Mouse (Mus musculus) ovary, postnatal 14 days (tissue): ENCODE results near the gene Itga9.

ENCODE experiments used
- DNase-seq: peaks from one replicate; pipeline ENCODE4 v3.0.0; 2022; ENCODE audit warnings: low spot score

Itga9 gene

DNA sequence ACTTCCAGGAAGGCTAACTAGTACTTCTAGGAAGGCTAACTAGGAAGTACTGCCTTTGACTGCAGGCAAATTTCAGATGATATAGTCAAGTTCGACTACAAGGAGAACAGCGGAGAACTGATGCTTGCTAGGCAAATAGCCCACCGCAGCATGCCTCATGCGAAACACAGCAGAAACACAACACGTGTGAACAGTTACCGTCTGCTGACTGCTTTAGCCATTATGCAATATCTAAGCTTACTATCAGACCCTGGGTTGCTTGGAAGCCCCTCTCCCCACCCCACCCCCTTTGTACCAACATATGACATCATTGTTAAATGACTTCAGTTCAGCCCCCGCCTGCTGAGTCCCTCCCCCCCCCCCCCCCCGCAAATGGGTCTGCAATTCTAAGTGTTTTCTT is 123.7 kb downstream of the Itga9 start:
- no peak for DNase-seq

DNA sequence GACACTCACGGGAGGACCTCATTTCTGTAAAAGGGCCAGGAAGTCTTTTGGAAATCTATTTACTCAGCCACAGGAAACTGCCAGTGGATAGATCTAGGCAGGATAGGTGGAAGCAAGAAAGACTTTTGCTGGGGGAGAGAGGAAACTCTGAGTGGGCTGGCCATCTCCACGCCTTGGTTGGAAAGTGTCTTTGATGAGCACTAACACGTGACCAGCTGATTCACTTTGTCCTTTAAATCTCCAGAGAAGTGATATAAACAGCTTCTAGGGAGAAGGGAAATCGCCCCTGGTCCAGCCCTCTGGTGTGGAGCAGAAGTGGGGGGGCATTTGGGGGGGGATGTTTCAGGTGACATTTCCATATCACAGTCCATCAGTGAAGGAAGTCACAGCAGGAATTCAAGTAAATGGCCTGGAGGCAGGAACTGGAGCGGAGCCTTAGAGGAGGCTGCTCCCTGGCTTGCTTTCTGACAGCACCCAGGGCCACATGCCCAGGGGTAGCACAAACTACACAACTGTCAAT is 124.4 kb downstream of the Itga9 start:
- no peak for DNase-seq

GRCm38 (mm10) chr9:118731650-118732049 is 125.2 kb downstream of the Itga9 start:
- no peak for DNase-seq

DNA sequence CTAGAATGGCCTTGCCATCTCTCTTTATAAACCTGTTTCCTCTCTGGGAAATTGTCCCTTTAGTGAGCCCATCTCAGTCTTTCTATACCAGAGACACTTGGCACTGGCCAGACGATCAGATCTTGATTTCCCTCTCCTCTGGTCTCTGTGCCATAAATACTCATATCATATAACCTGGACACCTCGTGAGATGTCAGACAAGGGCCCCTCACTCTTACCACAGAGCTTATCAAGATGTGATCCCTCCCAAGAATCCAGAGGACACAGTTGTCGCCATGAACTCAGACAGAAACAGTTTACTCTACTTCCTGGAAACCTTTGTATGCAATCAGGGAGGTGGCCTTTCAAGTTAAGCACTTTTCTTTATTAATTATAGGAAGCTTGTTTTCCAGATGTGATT is 127.1 kb downstream of the Itga9 start:
- no peak for DNase-seq

GRCm38 (mm10) chr9:118737124-118737523 is 130.6 kb downstream of the Itga9 start:
- DNase-seq: no peak

GRCm38 (mm10) chr9:118737601-118738137 is 131.2 kb downstream of the Itga9 start:
- DNase-seq: peak; percentile 50

DNA sequence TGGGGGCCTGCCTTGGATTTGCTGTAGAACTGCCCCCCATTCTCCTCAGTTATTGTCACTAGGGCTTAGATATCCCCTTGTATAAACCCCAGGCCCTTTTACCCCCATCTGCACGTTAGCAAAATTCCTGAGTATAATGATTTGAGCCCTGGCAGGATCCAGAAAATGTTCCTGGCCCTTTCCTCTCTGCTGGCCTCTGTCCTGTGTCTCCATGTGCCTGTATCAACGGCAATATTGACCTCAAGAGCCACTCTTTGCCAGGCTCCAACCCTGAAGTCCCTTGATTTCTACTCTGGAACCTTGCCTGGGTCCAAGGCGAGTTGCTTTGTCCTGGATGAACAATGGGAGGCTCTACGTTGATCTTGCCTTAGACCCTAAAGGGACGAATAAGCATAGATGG is 131.8 kb downstream of the Itga9 start:
- DNase-seq: no peak

DNA sequence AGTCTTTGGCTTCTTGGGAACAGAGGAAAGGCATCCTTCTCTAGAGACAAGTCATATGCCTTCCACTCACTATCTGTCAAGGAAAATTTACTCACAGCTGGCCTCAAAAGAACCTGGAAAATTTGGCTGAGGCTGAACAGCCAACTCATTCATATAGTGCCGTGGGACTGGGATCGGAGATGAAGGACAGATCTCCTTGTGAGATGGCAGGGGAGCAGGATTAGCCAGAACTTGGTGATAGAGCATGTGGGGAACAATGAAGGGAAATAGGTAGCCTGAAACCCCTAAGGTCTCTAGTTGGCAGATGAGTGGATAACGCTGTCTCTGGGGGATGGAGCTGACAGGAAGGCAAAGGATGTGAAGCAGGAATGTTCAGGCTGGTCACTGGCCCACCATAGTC is 132.6 kb downstream of the Itga9 start:
- DNase-seq: no peak

GRCm38 (mm10) chr9:118739659-118740058 is 133.2 kb downstream of the Itga9 start:
- no peak for DNase-seq

GRCm38 (mm10) chr9:118741268-118741667 is 134.8 kb downstream of the Itga9 start:
- DNase-seq: no peak

- DNase-seq: no peak
These were observed 143.0 kb downstream of the Itga9 start for GRCm38 (mm10) chr9:118749335-118749949.

DNA sequence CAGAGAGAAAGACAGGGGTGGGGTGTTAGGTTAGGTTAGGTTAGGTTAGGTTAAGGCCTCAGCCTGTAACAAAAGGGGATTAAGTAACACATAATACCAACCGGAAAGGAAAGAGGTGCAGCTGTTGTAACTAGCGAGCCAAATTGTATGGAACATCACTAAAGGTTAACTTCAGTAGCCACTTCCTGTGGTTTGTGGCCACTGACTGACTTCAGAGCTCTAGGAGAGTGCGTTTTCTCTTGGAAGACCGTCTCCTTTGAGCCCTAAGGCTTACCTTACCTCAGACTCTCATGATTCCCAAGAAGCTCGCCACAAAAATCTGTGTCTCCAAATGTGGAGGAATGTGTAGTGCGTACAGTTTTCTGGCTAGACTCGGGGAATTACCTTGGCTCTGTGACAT is 144.3 kb downstream of the Itga9 start:
- DNase-seq: no peak

DNA sequence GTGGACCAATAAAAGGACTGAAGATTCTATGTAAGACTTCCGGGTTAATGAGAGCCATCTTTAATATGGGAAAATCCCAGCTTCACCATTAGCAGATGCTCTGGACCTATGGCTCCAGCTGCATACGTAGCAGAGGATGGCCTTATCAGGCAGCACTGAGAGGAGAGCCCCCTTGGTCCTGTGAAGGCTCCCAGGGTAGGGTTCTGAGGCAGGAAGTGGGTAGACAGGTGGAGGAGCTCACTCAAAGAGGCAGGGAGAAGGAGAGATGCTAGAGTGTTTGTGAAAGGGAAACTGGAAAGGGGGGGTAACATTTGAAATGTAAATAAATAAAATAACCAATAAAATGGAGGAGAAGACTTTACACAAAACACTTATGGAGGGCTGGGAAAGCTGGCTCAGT is 145.9 kb downstream of the Itga9 start:
- DNase-seq: no peak

DNA sequence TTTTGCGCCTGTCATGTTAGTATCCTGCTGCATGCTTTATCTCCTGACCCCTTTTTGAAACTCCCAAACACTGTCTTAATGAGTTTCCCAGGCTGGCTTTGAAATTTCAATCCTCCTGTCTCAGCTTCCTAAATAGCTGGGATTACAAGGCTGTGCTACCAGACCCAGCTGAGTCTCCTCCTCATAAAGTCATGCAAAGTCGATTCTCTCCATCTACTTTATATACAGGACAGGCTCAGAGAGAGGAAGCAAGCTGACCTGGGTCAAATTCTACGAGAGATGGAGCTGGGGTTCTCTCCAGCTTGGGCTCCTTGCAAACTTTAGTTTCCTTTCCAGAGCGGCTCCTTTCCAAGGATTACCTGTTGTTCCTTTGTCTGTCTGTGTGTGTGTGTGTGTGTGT is 153.0 kb downstream of the Itga9 start:
- DNase-seq: no peak

DNA sequence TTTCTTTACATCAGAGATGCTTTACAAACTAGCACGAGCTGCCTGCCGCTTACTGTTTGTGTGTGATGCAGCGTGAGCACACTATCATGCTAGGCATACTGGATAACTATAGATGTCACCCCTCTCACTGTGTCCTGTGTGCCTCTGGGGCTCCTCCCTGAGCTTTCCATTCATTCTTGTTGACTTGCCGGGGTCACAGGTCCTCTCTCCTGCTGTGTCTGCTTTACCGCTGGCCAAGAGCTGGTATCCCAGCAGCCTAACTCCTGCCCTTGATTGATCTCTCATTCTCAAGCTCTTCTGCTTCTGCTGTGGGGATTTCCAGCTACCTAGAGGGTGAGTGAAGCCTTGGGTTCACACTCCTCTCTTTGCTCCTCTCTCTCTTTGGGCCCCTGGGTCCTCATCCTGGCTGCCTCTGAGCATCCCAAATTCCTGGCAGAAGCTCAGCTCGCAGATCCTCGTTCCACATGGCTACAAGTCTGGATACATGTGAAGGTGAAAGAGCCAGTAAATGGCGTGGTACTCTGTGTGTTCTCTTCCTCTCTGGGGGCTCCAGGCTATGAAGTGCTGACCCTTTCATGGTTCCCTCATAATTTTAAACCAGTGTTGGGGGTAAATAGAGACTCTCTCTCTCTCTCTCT is 155.6 kb downstream of the Itga9 start:
- no peak for DNase-seq

- DNase-seq: no peak
These were observed 156.3 kb downstream of the Itga9 start for GRCm38 (mm10) chr9:118762759-118763158.

GRCm38 (mm10) chr9:118763203-118763602 is 156.7 kb downstream of the Itga9 start:
- no peak for DNase-seq

DNA sequence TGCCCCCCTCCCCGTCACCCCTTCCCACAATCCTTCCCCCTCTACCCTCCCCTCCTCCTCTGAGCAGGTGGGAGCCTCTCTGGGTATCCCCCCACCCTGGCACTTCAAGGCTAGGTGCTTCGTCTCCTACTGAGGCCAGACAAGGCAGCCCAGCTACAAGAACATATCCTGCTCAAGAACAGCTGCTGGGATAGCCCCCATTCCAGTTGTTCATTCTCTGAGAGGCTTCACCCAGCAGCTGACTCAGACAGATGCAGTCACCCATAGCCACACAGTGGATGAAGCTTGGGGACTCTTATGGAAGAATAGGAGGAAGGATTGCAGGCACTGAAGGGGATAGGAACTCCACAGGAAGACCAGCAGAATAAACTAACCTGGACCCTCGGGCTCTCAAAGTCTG is 157.2 kb downstream of the Itga9 start:
- DNase-seq: no peak

DNA sequence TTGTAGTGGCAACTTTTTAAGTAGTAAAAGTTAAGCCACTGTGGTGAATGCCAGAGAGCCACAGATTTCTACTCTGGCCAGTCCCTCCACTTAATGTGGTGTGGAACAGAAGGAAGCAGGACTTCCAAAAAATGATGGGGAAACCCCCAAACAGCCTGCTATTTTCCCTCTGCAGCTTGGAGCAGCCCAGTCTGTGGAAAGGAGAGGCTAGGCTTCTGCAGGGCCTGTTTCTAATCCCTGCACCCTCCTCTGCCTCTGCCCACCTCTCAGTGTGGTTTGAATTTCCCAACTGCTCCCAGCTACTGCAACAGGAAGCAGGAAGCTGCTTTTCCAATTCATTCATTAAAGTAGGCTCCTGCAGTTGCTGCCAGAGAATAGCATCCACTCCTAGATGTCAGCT is 158.6 kb downstream of the Itga9 start:
- no peak for DNase-seq

- DNase-seq: no peak
These were observed 160.5 kb downstream of the Itga9 start for GRCm38 (mm10) chr9:118767008-118767407.

DNA sequence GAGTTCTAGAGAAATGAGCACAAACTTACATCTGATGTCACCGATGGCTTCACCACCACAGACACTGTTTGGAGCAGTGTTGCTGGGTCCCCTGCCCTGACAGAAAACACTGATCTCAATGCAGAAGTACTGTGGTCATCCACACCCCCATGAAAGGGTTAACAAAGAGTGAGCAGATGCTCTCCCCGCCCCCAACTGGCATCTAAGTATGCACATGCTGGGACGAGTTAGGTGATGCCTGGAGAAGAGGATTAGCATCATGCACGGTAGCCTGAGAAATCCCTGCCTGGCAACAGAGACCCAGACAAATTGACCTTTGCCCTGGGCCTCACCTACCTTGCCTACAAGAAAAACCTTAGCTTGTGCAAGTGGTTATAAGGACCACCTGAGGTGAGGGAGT is 162.1 kb downstream of the Itga9 start:
- no peak for DNase-seq

DNA sequence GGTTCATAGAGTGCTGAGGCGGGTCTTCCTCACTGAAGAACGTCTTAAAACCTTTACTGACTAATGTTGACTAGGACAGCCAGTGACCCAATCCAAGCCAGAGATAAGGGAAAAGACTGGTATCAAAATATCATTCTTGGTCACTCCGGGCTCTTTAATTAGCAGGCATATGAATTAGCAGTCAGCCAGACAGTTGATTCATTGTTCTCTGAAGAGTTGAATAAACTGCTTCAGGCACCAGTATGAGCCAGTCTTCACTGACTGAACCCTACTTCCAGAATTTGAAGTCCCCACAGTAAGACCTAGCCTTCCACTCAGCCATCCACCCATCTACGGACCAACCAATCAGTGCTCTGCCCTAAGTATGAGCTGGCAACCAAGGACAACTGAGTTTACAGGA is 163.9 kb downstream of the Itga9 start:
- no peak for DNase-seq

DNA sequence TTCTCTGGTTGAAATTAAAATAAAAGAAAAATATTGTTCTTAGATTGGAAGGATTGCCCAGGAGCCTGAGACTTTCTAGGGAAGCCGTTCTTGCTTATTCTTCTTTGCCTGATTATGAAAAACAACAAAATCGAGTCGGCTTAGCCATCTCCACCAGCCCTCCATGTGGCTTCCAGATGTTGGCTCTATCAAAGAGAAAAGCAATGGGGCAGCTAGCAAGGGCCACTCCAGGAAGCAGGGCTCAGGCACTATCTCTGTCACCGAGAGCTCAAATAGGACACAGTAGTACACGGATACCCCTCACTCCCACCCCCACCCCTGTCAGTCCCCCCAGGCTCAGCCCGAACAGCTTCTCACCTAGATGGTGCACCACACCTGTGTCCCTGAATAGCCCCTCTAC is 168.2 kb downstream of the Itga9 start:
- no peak for DNase-seq
